In the genomic region with DNA sequence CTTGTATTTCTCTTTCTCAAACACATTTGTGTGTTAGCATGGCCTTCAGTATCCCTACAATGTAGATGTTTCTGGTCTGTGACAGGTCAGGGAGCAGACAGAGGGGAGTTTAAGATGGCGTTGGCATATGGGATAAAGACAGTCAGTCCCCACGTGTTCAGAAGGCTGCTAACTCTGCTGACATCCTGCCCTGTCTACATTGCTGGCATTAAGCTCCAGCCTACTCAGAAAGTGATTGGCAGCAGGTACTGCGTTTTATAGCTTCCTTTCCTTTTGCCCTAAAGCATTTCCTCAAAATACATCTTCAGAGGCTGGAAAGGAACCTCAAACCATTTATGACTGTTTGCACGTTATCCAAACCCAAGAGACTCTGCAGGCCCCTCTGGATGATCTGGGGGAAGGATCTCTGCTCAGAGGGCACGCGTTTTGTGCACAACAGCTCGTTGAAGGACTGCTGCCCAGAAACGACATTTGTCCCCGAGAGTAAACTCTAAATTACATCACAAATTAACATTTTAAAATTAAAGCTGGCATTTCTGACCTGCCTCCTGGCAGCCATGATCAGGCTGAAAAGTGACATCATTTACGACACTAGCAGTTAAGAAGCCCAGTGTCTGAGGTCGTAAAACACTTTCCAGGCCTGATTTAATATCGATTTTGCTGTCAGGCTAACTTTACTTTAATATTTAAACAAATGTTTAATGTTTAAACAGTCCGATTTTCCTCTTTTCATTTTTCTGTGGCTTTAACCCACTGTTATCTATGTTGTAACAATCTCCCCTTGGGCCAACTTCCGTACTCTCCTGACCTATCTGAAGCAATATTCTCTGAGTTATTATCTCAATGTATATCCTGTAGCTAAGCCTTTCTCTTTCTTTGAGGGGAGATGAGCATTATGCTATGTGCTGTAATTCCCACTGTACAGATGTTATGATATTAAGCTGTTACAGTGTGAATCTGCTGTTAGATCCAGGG, we compare ENCODE assay signal across 20 mouse cellular contexts.
DNase-seq lines count a peak whose midpoint lies in the region; ATAC-seq and TF ChIP-seq lines count a peak whose summit lies in the region.
"Had no signal": no experiment of that assay in that cellular context is flagged by ENCODE, and none has a peak within 500 bp of the region (broad histone marks: within the 10 kb centered on the region; RNA-seq: fewer than 3 reads in every experiment).

No protein-coding gene starts in this region.

- ATAC-seq in hindbrain, embryonic 14.5 days (ENCODE audit: low FRiP score) = no peak
- no peak for ATAC-seq in hindbrain, postnatal 0 days
- no peak for ATAC-seq in liver, postnatal 0 days
- ATAC-seq in intestine, embryonic 15.5 days = peak; percentile 91
- ATAC-seq: forebrain, embryonic 15.5 days; Patski had no signal

- H3K27ac ChIP-seq in hindbrain, embryonic 14.5 days = peak overlapping the region; percentile 43; the same call in 1 of the 2 replicates
- no peak overlapping the region for H3K27ac ChIP-seq in hindbrain, postnatal 0 days
- H3K27ac ChIP-seq in liver, adult 2 months (replicated peaks; ENCODE audit: insufficient read depth, low read depth, low read length) = peak overlapping the region; percentile 48
- H3K27ac ChIP-seq in liver, postnatal 0 days (ENCODE audit: low read depth) = no peak overlapping the region
- no peak overlapping the region for H3K27ac ChIP-seq in MEL (ENCODE audit: control insufficient read depth, low read depth, low read length)
- peak overlapping the region; percentile 23; the same call in 1 of the 2 replicates for H3K27ac ChIP-seq in intestine, embryonic 15.5 days
- H3K27ac ChIP-seq: forebrain, embryonic 15.5 days; limb, embryonic 12.5 days; liver, embryonic 13.5 days had no signal

- H3K4me3 ChIP-seq in hindbrain, embryonic 14.5 days (replicated peaks; ENCODE audit: low read length) = no peak overlapping the region
- H3K4me3 ChIP-seq in hindbrain, postnatal 0 days (ENCODE audit: low read length) = no peak overlapping the region
- no peak overlapping the region for H3K4me3 ChIP-seq in liver, adult 2 months (ENCODE audit: insufficient read depth, low read depth, low read length)
- H3K4me3 ChIP-seq in liver, postnatal 0 days (ENCODE audit: low read depth, low read length) = no peak overlapping the region
- H3K4me3 ChIP-seq in MEL (ENCODE audit: control insufficient read depth in 1 of 2, insufficient read depth in 1 of 2, low read depth in 2 of 2, low read length in 2 of 2) = no peak overlapping the region; a peak in 1 of 4 replicates
- no peak overlapping the region for H3K4me3 ChIP-seq in intestine, embryonic 15.5 days (replicated peaks)
- H3K4me3 ChIP-seq: forebrain, embryonic 15.5 days; limb, embryonic 12.5 days; liver, embryonic 13.5 days; megakaryocyte, embryonic 14.5 days had no signal

- no peak for TF ChIP-seq EP300 in liver, postnatal 0 days (IDR thresholded peaks at IDR 0.05; ENCODE audit: low read depth)
- TF ChIP-seq EP300 in MEL (IDR thresholded peaks at IDR 0.05; ENCODE audit: low read depth in 1 of 2, low read length in 2 of 2) = peak in 1 of 2 experiments; percentile 21; a peak in 1 of 4 replicates

- DNase-seq in hindbrain, embryonic 14.5 days (ENCODE audit: low spot score) = no peak
- DNase-seq in hindbrain, postnatal 0 days (ENCODE audit: low spot score) = no peak
- DNase-seq in liver, adult 2 months (ENCODE audit: extremely low read depth, low read depth, low spot score) = peak; percentile 91
- no peak for DNase-seq in liver, postnatal 0 days
- DNase-seq in MEL (ENCODE audit: low read depth, low spot score) = peak; percentile 11
- DNase-seq in thymus, postnatal 14 days = no peak
- DNase-seq in right cerebral cortex, postnatal 25 days = no peak
- DNase-seq: adrenal gland, postnatal 36 days; cerebellum, adult 9-10 months; kidney, adult 18-20 months; liver, embryonic 13.5 days; lung, embryonic 14.5 days; retina, postnatal 1 day; thymus, postnatal 4 days had no signal

- no peak overlapping the region for H3K9ac ChIP-seq in hindbrain, embryonic 14.5 days
- no peak overlapping the region for H3K9ac ChIP-seq in hindbrain, postnatal 0 days (replicated peaks; ENCODE audit: low read length)
- no peak overlapping the region for H3K9ac ChIP-seq in liver, adult 2 months (ENCODE audit: low read depth, low read length)
- no peak overlapping the region for H3K9ac ChIP-seq in liver, postnatal 0 days (replicated peaks)
- no peak overlapping the region for H3K9ac ChIP-seq in MEL (ENCODE audit: control insufficient read depth, low read depth, low read length, poor library complexity, severe bottlenecking)
- no peak overlapping the region for H3K9ac ChIP-seq in intestine, embryonic 15.5 days
- H3K9ac ChIP-seq: forebrain, embryonic 15.5 days; limb, embryonic 12.5 days; liver, embryonic 13.5 days; lung, embryonic 14.5 days had no signal

- TF ChIP-seq POLR2A in liver, adult 2 months (IDR thresholded peaks at IDR 0.05; ENCODE audit: extremely low read depth, insufficient read depth, low read length) = no peak
- no peak for TF ChIP-seq POLR2A in MEL (IDR thresholded peaks at IDR 0.05; ENCODE audit: control insufficient read depth in 1 of 2, insufficient read depth in 1 of 2, low read depth in 1 of 2, low read length in 2 of 2, poor library complexity in 1 of 2)

- no peaks in the 10 kb centered on the region for H3K27me3 ChIP-seq in hindbrain, embryonic 14.5 days (ENCODE audit: control insufficient read depth, insufficient read depth, low read length)
- H3K27me3 ChIP-seq in hindbrain, postnatal 0 days (ENCODE audit: insufficient read depth, low read length) = no peaks in the 10 kb centered on the region
- no peaks in the 10 kb centered on the region for H3K27me3 ChIP-seq in liver, adult 2 months (ENCODE audit: control insufficient read depth, insufficient read depth, low read length)
- H3K27me3 ChIP-seq in liver, postnatal 0 days (ENCODE audit: insufficient read depth, low read length) = no peaks in the 10 kb centered on the region
- H3K27me3 ChIP-seq in MEL (ENCODE audit: control insufficient read depth in 1 of 2, insufficient read depth in 2 of 2, low read length in 2 of 2) = no peaks in the 10 kb centered on the region; a peak in 1 of 4 replicates
- no peaks in the 10 kb centered on the region for H3K27me3 ChIP-seq in intestine, embryonic 15.5 days (replicated peaks)
- H3K27me3 ChIP-seq: forebrain, embryonic 15.5 days; liver, embryonic 13.5 days; megakaryocyte, embryonic 14.5 days had no signal

- H3K4me1 ChIP-seq in hindbrain, embryonic 14.5 days (replicated peaks; ENCODE audit: control insufficient read depth, insufficient read depth, low read length) = peaks cover 3% of the 10 kb centered on the region; the same call in 1 of the 2 replicates
- no peaks in the 10 kb centered on the region for H3K4me1 ChIP-seq in hindbrain, postnatal 0 days (ENCODE audit: insufficient read depth, low read length)
- peaks cover 12% of the 10 kb centered on the region for H3K4me1 ChIP-seq in liver, adult 2 months (ENCODE audit: control insufficient read depth, insufficient read depth, low read length)
- peaks cover 8% of the 10 kb centered on the region for H3K4me1 ChIP-seq in liver, postnatal 0 days (ENCODE audit: insufficient read depth)
- H3K4me1 ChIP-seq in MEL (ENCODE audit: control insufficient read depth in 1 of 2, insufficient read depth in 2 of 2, low read length in 2 of 2) = peaks cover 0 to 2% of the 10 kb centered on the region in 2 experiments; a peak in 2 of 4 replicates
- peaks cover 5% of the 10 kb centered on the region; the same call in 1 of the 2 replicates for H3K4me1 ChIP-seq in intestine, embryonic 15.5 days (replicated peaks)
- H3K4me1 ChIP-seq: megakaryocyte, embryonic 14.5 days had no signal

- no peak for TF ChIP-seq CTCF in hindbrain, postnatal 0 days (IDR thresholded peaks at IDR 0.05; ENCODE audit: low read depth)
- TF ChIP-seq CTCF in liver, adult 2 months (IDR thresholded peaks at IDR 0.05; ENCODE audit: low read depth, low read length) = no peak
- no peak for TF ChIP-seq CTCF in liver, postnatal 0 days (IDR thresholded peaks at IDR 0.05; ENCODE audit: low read depth)
- no peak for TF ChIP-seq CTCF in MEL (IDR thresholded peaks at IDR 0.05 in 2 of 3, conservative IDR thresholded peaks at IDR 0.05 in 1 of 3; ENCODE audit: control insufficient read depth in 1 of 3, insufficient read depth in 1 of 3, low read depth in 2 of 3, low read length in 3 of 3, poor library complexity in 1 of 3, severe bottlenecking in 1 of 3)

- no peak for TF ChIP-seq RAD21 in MEL (IDR thresholded peaks at IDR 0.05; ENCODE audit: low read depth, low read length)

- no peaks in the 10 kb centered on the region for H3K79me2 ChIP-seq in liver, adult 2 months (ENCODE audit: control insufficient read depth, insufficient read depth, low read length)
- no peaks in the 10 kb centered on the region for H3K79me2 ChIP-seq in MEL (ENCODE audit: control insufficient read depth, insufficient read depth, low read length, poor library complexity)

- H3K4me2 ChIP-seq in hindbrain, embryonic 14.5 days (replicated peaks) = no peak overlapping the region
- no peak overlapping the region for H3K4me2 ChIP-seq in hindbrain, postnatal 0 days (ENCODE audit: low read depth, low read length)
- H3K4me2 ChIP-seq in liver, postnatal 0 days (ENCODE audit: low read depth, low read length) = no peak overlapping the region; the same call in 1 of the 2 replicates
- H3K4me2 ChIP-seq in intestine, embryonic 15.5 days (replicated peaks) = peak overlapping the region; percentile 24; the same call in 1 of the 2 replicates
- H3K4me2 ChIP-seq: forebrain, embryonic 15.5 days; heart, embryonic 11.5 days; limb, embryonic 12.5 days; liver, embryonic 13.5 days; lung, embryonic 14.5 days had no signal

- WGBS in hindbrain, embryonic 14.5 days = 52% methylated on average over 14 of the region's 14 CpGs
- WGBS in hindbrain, postnatal 0 days = 64% methylated on average over 14 of the region's 14 CpGs
- 41% methylated on average over 14 of the region's 14 CpGs for WGBS in liver, adult 2 months
- 43% methylated on average over 14 of the region's 14 CpGs for WGBS in liver, postnatal 0 days (ENCODE audit: insufficient replicate concordance)
- WGBS in intestine, embryonic 15.5 days = 25% methylated on average over 14 of the region's 14 CpGs

- no peaks in the 10 kb centered on the region for H3K9me3 ChIP-seq in hindbrain, embryonic 14.5 days (ENCODE audit: control insufficient read depth, low read length)
- no peaks in the 10 kb centered on the region for H3K9me3 ChIP-seq in hindbrain, postnatal 0 days (ENCODE audit: low read length)
- H3K9me3 ChIP-seq in liver, postnatal 0 days (ENCODE audit: low read length) = no peaks in the 10 kb centered on the region
- H3K9me3 ChIP-seq in MEL (replicated peaks; ENCODE audit: insufficient read depth, low read length) = no peaks in the 10 kb centered on the region
- H3K9me3 ChIP-seq in intestine, embryonic 15.5 days = no peaks in the 10 kb centered on the region
- H3K9me3 ChIP-seq: forebrain, embryonic 15.5 days; limb, embryonic 12.5 days; liver, embryonic 13.5 days; megakaryocyte, embryonic 14.5 days had no signal

- no peaks in the 10 kb centered on the region for H3K36me3 ChIP-seq in hindbrain, embryonic 14.5 days (replicated peaks; ENCODE audit: control insufficient read depth, insufficient read depth)
- no peaks in the 10 kb centered on the region for H3K36me3 ChIP-seq in hindbrain, postnatal 0 days (ENCODE audit: insufficient read depth, low read length)
- H3K36me3 ChIP-seq in liver, adult 2 months (ENCODE audit: control insufficient read depth, insufficient read depth, low read length) = no peaks in the 10 kb centered on the region
- no peaks in the 10 kb centered on the region for H3K36me3 ChIP-seq in liver, postnatal 0 days (replicated peaks; ENCODE audit: insufficient read depth, low read length)
- H3K36me3 ChIP-seq in MEL (ENCODE audit: control insufficient read depth in 1 of 2, insufficient read depth in 2 of 2, low read length in 2 of 2) = no peaks in the 10 kb centered on the region
- no peaks in the 10 kb centered on the region for H3K36me3 ChIP-seq in intestine, embryonic 15.5 days
- H3K36me3 ChIP-seq: forebrain, embryonic 15.5 days; limb, embryonic 12.5 days; liver, embryonic 13.5 days had no signal

Comparison
In these comparisons a context has a peak if more than half of its experiments do, and no peak if none do; other contexts are left out.
1. DNase-seq: peak in liver, adult 2 months (single experiment) and MEL (single experiment); none in hindbrain, embryonic 14.5 days (single experiment), hindbrain, postnatal 0 days (single experiment), liver, postnatal 0 days (single experiment), thymus, postnatal 14 days (single experiment) and right cerebral cortex, postnatal 25 days (single experiment).
2. H3K27ac ChIP-seq: peak in hindbrain, embryonic 14.5 days (single experiment), liver, adult 2 months (single experiment) and intestine, embryonic 15.5 days (single experiment); none in hindbrain, postnatal 0 days (single experiment), liver, postnatal 0 days (single experiment) and MEL (single experiment).